Mouse (Mus musculus) spleen, adult 18-20 months (tissue): ENCODE data around the gene Awat2.
"Not testable (repeated sequence)": the region's sequence is repeated elsewhere in the genome, so short reads cannot be mapped to it uniquely, and the experiment has no call there.

Experiments used
- DNase-seq, 2 experiments: peaks; one replicate each; pipeline ENCODE4 v3.0.0; 2022; ENCODE audit warnings: mixed read lengths in 2 of 2

The Awat2 gene

DNA sequence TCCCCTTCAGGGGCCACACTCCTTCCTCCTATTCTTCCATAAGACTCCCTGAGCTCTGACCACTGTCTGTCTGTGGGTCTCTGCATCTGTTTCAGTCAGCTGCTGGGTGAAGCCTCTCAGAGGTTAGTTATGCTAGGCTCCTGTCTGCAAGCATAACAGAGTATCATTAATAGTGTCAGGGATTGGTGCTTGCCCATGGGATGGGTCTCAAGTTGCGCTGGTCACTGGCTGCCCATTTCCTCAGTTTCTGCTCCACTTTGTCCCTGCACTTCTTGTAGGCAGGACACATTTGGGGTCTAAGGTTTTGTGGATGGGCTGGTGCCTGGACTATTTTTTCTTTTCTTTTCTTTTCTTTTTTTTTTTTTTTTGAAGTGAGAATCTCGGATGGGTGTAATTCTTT lies at the start of gene Awat2:
Awat2 (minus strand) TSS at position 101 of the 400 bp plus-strand sequence.
- DNase-seq: not testable (repeated sequence)

DNA sequence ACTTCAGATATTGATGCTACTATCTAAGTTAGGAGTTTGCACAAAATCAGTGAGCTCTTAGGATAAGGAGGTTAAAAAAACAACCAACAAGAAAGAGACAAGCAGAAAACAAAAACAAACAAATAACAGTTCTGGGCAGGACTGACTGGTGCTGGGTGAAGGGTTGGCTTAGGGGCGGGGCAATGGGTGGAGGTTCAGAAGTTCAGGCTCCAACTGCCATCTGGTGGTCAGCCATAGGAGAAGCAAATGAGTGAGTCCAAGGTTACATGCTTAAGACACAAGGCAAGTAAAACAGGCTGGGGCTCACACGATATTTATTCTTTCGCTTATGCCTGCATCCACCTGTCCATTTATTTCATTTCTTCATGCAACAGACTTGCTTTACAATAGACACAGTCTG lies 37.8 kb upstream of the Awat2 start:
- peak; percentile 23 to 44 for DNase-seq

DNA sequence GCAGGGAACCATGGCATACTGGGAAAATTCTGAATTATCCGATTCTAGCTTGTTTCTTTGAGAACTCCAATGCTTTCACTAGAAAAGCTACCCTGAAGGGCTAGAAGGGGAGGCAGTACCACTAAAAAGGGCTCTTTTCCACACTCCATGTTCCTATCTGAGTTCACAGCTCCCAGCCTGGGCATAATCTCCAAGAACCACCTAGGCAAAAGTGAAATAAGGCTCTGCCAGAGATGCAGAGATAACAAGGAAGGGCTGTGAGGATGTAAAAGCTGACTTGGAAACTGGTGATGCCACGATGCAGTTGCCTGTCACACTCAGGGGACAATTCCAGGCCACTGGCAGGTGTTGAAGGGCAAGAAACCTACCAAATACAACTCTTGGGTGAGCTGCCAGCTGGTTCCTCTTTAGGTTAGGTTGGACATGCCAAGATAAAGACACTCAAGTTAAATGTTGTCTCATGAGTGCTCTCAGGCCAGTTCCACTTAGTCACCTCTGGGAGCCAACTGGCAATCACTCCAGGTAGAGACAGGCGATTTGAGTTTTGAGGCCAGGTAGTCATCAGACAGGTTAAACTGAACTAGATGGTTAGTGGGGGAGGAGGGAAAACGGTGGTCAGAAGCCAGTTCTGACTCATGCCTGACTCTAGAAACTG lies 33.2 kb upstream of the Awat2 start:
- DNase-seq: no peak

DNA sequence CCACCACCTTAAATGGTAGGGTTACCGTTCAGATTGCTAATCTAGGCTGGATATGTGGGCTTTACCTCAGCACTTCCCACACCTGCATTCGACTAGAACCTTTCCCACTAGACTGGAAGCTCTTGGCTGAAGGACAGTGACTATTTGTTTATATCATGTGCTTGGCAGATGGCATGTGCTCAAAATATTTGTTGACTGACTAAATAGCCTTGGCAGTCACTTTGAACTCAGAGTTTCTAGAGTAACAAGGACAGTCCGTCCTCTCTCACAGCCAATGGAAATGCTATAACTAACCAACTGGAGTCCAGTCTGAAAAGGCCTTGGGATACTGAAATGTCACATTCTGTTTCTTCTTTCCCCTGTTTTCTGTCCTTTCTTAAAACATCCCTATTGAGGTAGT lies 29.0 kb upstream of the Awat2 start:
- DNase-seq: no peak

GRCm38 (mm10) chrX:100470126-100470525 lies 27.6 kb upstream of the Awat2 start:
- DNase-seq: no peak

DNA sequence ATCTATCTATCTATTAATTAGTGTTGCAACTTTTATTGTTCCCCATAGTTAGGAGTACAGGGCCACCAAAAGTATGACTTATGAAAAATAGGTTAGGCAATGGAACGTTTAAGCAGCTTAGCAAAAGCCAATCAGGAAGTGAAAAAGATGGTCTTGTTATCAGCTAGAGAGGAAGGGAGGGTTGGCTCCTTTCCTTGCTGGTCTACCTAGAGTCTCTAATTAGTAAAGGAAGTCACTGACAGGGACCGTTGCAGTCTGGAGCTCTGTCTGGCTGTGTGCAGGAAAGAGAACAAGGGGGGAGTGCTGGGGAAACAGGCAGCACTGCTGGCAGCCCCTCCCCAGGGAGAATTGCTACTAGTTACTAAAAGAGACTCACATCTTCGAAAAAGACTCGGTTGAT lies 25.5 kb upstream of the Awat2 start:
- DNase-seq: no peak

GRCm38 (mm10) chrX:100443532-100443931 lies 1.0 kb upstream of the Awat2 start:
- DNase-seq: no peak

GRCm38 (mm10) chrX:100432311-100432710 lies 10.2 kb downstream of the Awat2 start:
- no peak for DNase-seq

- DNase-seq: no peak
Observed at GRCm38 (mm10) chrX:100428693-100429092, 13.8 kb downstream of the Awat2 start, which contains the start of gene Otud6a. Otud6a (plus strand) TSS chrX:100429013.

DNA sequence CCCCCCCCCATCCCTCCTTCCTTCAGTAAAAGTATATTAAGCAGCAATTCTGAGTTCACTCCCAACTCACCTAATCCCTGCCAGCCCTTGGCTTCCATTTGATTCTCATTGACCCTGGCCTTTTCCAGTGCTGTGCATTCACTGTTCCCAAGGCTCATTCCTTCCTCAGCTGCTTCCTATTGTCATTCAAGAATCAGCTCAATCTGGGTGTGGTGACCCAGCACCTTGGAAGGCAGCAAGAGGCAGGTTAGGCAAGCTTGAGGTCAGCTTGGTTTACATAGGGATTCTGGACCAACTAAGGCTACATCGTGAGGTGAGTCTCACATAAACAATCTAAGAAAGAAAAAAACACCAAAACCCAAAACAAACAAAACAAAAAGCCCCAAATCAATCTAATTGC lies 33.3 kb downstream of the Awat2 start:
- DNase-seq: no peak

- DNase-seq: no peak
Observed at GRCm38 (mm10) chrX:100401657-100402056, 40.9 kb downstream of the Awat2 start.

GRCm38 (mm10) chrX:100400900-100401299 lies 41.6 kb downstream of the Awat2 start:
- no peak for DNase-seq

DNA sequence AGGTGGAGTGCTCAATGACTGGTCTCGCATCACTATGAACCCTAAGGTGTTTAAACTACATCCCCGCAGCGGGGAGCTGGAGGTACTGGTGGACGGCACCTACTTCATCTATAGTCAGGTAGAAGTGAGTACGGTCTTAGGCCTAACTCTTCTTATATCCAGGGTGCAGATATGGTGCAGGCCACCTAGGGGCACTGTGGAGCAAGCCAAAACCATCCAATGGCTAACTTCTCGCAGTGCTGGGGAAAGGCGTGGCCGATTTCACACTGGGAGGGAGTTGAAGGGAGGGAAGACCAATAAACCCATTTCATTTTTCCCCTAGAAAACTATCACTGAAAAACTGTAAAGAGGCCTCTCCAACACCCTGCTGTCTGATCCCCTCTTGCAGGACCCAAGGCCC lies 47.5 kb downstream of the Awat2 start:
- no peak for DNase-seq

DNA sequence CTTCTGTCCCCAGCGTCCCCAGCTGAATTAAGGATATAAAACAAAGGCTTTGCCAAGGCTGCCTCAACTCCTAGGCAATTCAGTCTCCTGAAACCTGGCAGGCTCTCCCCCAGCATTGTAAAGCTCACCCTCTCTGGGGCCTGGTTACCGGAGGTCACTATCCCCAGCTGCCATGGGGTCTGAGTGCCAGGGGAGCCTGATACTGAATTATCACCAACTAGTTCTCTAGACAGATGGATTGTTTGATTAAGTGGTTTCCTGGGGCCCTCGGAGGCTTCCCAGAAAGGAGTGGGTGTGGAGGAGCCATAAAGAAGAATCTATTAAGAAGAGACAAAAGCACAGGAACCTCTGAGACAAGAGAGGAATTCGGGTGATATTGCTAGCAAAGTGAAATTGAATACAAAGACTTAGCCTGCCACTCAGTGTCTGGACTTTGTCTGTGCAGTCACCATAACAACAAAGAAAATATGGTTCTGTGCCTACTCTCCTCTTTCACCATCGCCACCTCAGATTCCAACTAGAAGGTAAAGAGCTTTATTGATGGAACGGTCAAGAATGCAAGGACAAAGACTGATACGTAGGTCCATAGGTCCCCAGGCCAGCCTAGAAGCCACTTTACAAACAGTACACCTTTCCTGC lies 48.2 kb downstream of the Awat2 start:
- DNase-seq: no peak

DNA sequence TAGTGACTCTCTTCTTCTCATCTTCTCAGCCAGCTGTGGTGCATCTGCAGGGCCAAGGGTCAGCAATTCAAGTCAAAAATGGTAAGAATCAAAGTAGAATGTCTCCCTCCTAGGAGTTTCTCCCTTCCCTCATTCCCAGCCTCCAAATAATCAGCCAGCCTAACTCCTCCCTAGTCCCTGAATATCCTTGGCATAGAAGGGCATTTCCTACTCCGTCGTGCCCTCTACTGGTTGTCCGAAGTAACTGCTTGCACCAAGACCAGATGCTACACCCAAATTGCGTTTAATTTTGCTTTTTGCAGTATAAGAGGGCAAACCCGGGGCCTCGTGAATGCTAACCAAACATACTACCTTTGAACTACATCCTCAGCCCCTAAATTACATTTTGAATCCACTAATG lies 50.2 kb downstream of the Awat2 start:
- DNase-seq: no peak

- DNase-seq: no peak
Observed at GRCm38 (mm10) chrX:100389887-100390286, 52.6 kb downstream of the Awat2 start.

GRCm38 (mm10) chrX:100356974-100357373 lies 85.5 kb downstream of the Awat2 start:
- no peak for DNase-seq
